Mouse (Mus musculus) stomach, postnatal 0 days (tissue): ENCODE results near the gene Chp2. TPM values are rescaled to one million over a fixed set of nuclear protein-coding genes. Genes with fewer than 3 reads are reported as not detected.

Experiments used
- ATAC-seq: fragments of 200-750 bp; cut with Nextera tagmentation; 2 replicates; pipeline ENCODE4 v1.8.0; 2017; ENCODE audit not compliant: low FRiP score, low TSS enrichment
- DNase-seq: peaks from one replicate; pipeline ENCODE4 v3.0.0-alpha.2; 2016; ENCODE audit warnings: low spot score
- H3K27ac ChIP-seq: fragments of 300-500 bp; sonication (generic); replicated peaks from 2 replicates; pipeline ENCODE4 v1.5.1; 2014; ENCODE audit warnings: mild to moderate bottlenecking, control low read depth
- H3K27me3 ChIP-seq: fragments of 300-500 bp; sonication (generic); 2 replicates; pipeline ENCODE4 v1.6.1; 2014; ENCODE audit warnings: low read length; ENCODE audit not compliant: control insufficient read depth, insufficient read depth
- H3K36me3 ChIP-seq: fragments of 300-500 bp; sonication (generic); 2 replicates; pipeline ENCODE4 v1.6.1; 2014; ENCODE audit warnings: low read length, mixed read lengths; ENCODE audit not compliant: control insufficient read depth, insufficient read depth
- H3K4me1 ChIP-seq: fragments of 300-500 bp; sonication (generic); replicated peaks from 2 replicates; pipeline ENCODE4 v1.6.1; 2014; ENCODE audit warnings: antibody characterized with exemption; ENCODE audit not compliant: control insufficient read depth, insufficient read depth
- H3K4me2 ChIP-seq: fragments of 300-500 bp; sonication (generic); replicated peaks from 2 replicates; pipeline ENCODE4 v1.6.1; 2014; ENCODE audit warnings: low read depth, mild to moderate bottlenecking, control low read depth, moderate library complexity
- H3K4me3 ChIP-seq: fragments of 300-500 bp; sonication (generic); 2 replicates; pipeline ENCODE4 v1.5.1; 2014; ENCODE audit warnings: low read depth, low read length, control low read depth
- H3K9ac ChIP-seq: fragments of 300-500 bp; sonication (generic); 2 replicates; pipeline ENCODE4 v1.6.1; 2014; ENCODE audit warnings: mild to moderate bottlenecking, low read length, control low read depth, mixed read lengths
- H3K9me3 ChIP-seq: fragments of 300-500 bp; sonication (generic); 2 replicates; pipeline ENCODE4 v1.6.1; 2016; ENCODE audit warnings: low read length; ENCODE audit not compliant: control insufficient read depth
- CTCF ChIP-seq: IDR thresholded peaks from 2 replicates; pipeline ENCODE4 v1.5.1; 2016; ENCODE audit warnings: antibody characterized with exemption, low read depth, mild to moderate bottlenecking, moderate library complexity
- EP300 ChIP-seq: optimal IDR thresholded peaks from 2 replicates; pipeline ENCODE3; 2016; ENCODE audit warnings: antibody characterized with exemption
- WGBS: fragments of 180-500 bp; shearing (Covaris S2); extraction: QIAGEN DNeasy Blood & Tissue Kit; methylation state at CpG from one replicate; pipeline ENCODE4 v1.1.7; 2014; 5-methylcytosine and 5-hydroxymethylcytosine counted together
- polyA plus RNA-seq: library from polyadenylated mRNA; unstranded; fragments of >200 nt; fragmentation: Nextera tagmentation; extraction: Ambion mirVana; gene quantifications from 2 replicates; pipeline ENCODE4 v1.2.1, GENCODE M21; 2015

Chp2 gene
- polyA plus RNA-seq = 1.1 and 1.7 TPM in 2 replicates

GRCm38 (mm10) chr7:122219315-122219801 is at the start of gene Chp2:
Gene Chp2, plus strand, starts transcription at chr7:122219496.
- 20% methylated on average over 20 of the region's 20 CpGs for WGBS
- H3K9me3 ChIP-seq = no peaks in the 10 kb centered on the region
- no peak for TF ChIP-seq CTCF
- TF ChIP-seq EP300 = no peak
- peak within 1 kb of the TSS; percentile 20; the same call in 1 of the 2 replicates for H3K4me3 ChIP-seq
- peak; percentile 48; the same call in 1 of the 2 replicates for ATAC-seq
- H3K4me2 ChIP-seq = peak within 1 kb of the TSS; percentile 46
- peak; percentile 40 for DNase-seq
- no peaks in the 10 kb centered on the region for H3K27me3 ChIP-seq
- no peaks in the 10 kb centered on the region; the same call in 1 of the 2 replicates for H3K4me1 ChIP-seq
- H3K36me3 ChIP-seq = no peaks in the 10 kb centered on the region
- H3K9ac ChIP-seq = peak within 1 kb of the TSS; percentile 31; the same call in 1 of the 2 replicates
- H3K27ac ChIP-seq = no peak within 1 kb of the TSS

- Histone ChIP-seq H3K4me1 (no peaks in the 10 kb centered on the region), H3K27ac (no peak overlapping the region), H3K27me3 (no peaks in the 10 kb centered on the region), H3K36me3 (peaks cover 11% of the 10 kb centered on the region), H3K4me3 (no peak overlapping the region), H3K9me3 (no peaks in the 10 kb centered on the region), H3K4me2 (no peak overlapping the region), H3K9ac (no peak overlapping the region)
- ATAC-seq (no peak), DNase-seq (no peak)
- 75% methylated on average over 6 of the region's 6 CpGs for WGBS
- TF ChIP-seq EP300 (no peak), CTCF (no peak)
Measured at GRCm38 (mm10) chr7:122170705-122171104, 48.6 kb upstream of the Chp2 start.

DNA sequence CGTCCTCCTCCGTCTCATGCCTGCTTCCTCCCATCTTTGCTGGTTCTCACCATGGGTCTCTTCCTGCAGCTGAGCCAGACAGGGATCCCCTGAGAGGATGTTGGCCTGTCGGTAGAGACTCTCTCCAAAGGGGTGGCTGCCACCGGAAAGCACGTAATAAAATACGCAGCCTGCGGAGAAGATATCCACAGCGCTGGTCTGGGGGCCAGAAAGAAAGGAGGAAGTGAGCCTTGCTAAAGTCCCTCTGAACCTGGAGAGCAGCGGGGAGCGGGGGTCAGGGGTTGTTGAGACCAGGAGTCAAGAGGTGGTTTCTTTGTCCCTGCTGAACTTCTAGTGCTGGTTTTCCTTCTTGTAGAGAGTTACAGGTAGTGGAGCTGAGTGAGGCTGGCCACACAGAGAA is 47.7 kb upstream of the Chp2 start:
- peaks cover 10% of the 10 kb centered on the region for H3K36me3 ChIP-seq
- no peaks in the 10 kb centered on the region for H3K4me1 ChIP-seq
- H3K27me3 ChIP-seq = no peaks in the 10 kb centered on the region
- H3K27ac ChIP-seq = no peak overlapping the region
- no peak overlapping the region for H3K9ac ChIP-seq
- WGBS = 62% methylated on average over 10 of the region's 10 CpGs
- TF ChIP-seq CTCF (no peak), EP300 (no peak)
- no peak overlapping the region for H3K4me2 ChIP-seq
- ATAC-seq = no peak
- H3K4me3 ChIP-seq = no peak overlapping the region
- no peak for DNase-seq
- H3K9me3 ChIP-seq = no peaks in the 10 kb centered on the region

- ATAC-seq (no peak), DNase-seq (no peak)
- no peaks in the 10 kb centered on the region for H3K9me3 ChIP-seq
- H3K27me3 ChIP-seq = no peaks in the 10 kb centered on the region
- H3K36me3 ChIP-seq = no peaks in the 10 kb centered on the region
- H3K4me1 ChIP-seq = no peaks in the 10 kb centered on the region
- TF ChIP-seq EP300 = no peak
- TF ChIP-seq CTCF = no peak
- WGBS = 88% methylated on average over 7 of the region's 7 CpGs
- no peak overlapping the region for H3K4me3 ChIP-seq
- H3K27ac ChIP-seq = no peak overlapping the region
- no peak overlapping the region for H3K9ac ChIP-seq
- no peak overlapping the region for H3K4me2 ChIP-seq
Measured at GRCm38 (mm10) chr7:122180720-122181119, 38.6 kb upstream of the Chp2 start.

GRCm38 (mm10) chr7:122184569-122184968 is 34.7 kb upstream of the Chp2 start:
- Histone ChIP-seq H3K27ac (peak overlapping the region; percentile 65), H3K9me3 (no peaks in the 10 kb centered on the region), H3K9ac (no peak overlapping the region), H3K36me3 (no peaks in the 10 kb centered on the region), H3K4me3 (peak overlapping the region; percentile 12; the same call in 1 of the 2 replicates), H3K4me1 (no peaks in the 10 kb centered on the region), H3K4me2 (peak overlapping the region; percentile 42), H3K27me3 (no peaks in the 10 kb centered on the region)
- ATAC-seq = peak; percentile 89
- TF ChIP-seq EP300 (no peak), CTCF (0 out of 2 replicates have a peak, but pooled peaks have one; percentile 9)
- WGBS = 40% methylated on average over 5 of the region's 5 CpGs
- peak; percentile 83 for DNase-seq

GRCm38 (mm10) chr7:122186043-122186442 is 33.3 kb upstream of the Chp2 start, which contains the start of gene Ern2:
Gene Ern2, minus strand, starts transcription at chr7:122186207.
- peak within 1 kb of the TSS; percentile 42 for H3K4me2 ChIP-seq
- peak; percentile 84 for DNase-seq
- no peaks in the 10 kb centered on the region for H3K9me3 ChIP-seq
- H3K27me3 ChIP-seq = no peaks in the 10 kb centered on the region
- H3K4me3 ChIP-seq = peak within 1 kb of the TSS; percentile 36
- H3K4me1 ChIP-seq = no peaks in the 10 kb centered on the region
- H3K9ac ChIP-seq = peak within 1 kb of the TSS; percentile 50; the same call in 1 of the 2 replicates
- TF ChIP-seq EP300 = no peak
- no peak for TF ChIP-seq CTCF
- H3K36me3 ChIP-seq = no peaks in the 10 kb centered on the region
- peak within 1 kb of the TSS; percentile 65 for H3K27ac ChIP-seq
- peak; percentile 72 for ATAC-seq
- WGBS = 15% methylated on average over 17 of the region's 17 CpGs
